Mouse (Mus musculus) neural tube, embryonic 11.5 days (tissue): ENCODE data around the gene Stum. TPM values are rescaled to one million over a fixed set of nuclear protein-coding genes. Genes with fewer than 3 reads are reported as not detected.

Source experiments
- ATAC-seq: fragments of 200-750 bp; cut with Nextera tagmentation; 2 replicates; pipeline ENCODE4 v1.8.0; 2017; ENCODE audit warnings: moderate number of reproducible peaks, mild to moderate bottlenecking, moderate TSS enrichment, moderate library complexity; ENCODE audit not compliant: insufficient read depth, low FRiP score, low TSS enrichment
- DNase-seq: peaks from one replicate; pipeline ENCODE4 v3.0.0-alpha.2; 2015; ENCODE audit warnings: low spot score
- H3K27ac ChIP-seq: fragments of 300-500 bp; sonication (generic); 2 replicates; pipeline ENCODE4 v1.5.1; 2014; ENCODE audit warnings: low read depth, mild to moderate bottlenecking, low read length
- H3K27me3 ChIP-seq: fragments of 300-500 bp; sonication (generic); 2 replicates; pipeline ENCODE4 v1.6.1; 2014; ENCODE audit warnings: mild to moderate bottlenecking, low read length, mixed read lengths; ENCODE audit not compliant: control insufficient read depth, insufficient read depth
- H3K36me3 ChIP-seq: fragments of 300-500 bp; sonication (generic); 2 replicates; pipeline ENCODE4 v1.6.1; 2014; ENCODE audit warnings: mild to moderate bottlenecking, low read length, moderate library complexity, mixed read lengths; ENCODE audit not compliant: control insufficient read depth, insufficient read depth
- H3K4me1 ChIP-seq: fragments of 300-500 bp; sonication (generic); 2 replicates; pipeline ENCODE4 v1.6.1; 2014; ENCODE audit warnings: low read length, mixed read lengths; ENCODE audit not compliant: control insufficient read depth, insufficient read depth
- H3K4me2 ChIP-seq: fragments of 300-500 bp; sonication (generic); 2 replicates; pipeline ENCODE4 v1.6.1; 2014; ENCODE audit warnings: low read depth, mild to moderate bottlenecking, moderate library complexity
- H3K4me3 ChIP-seq: fragments of 300-500 bp; sonication (generic); 2 replicates; pipeline ENCODE4 v1.5.1; 2014; ENCODE audit warnings: low read depth, low read length
- H3K9ac ChIP-seq: fragments of 300-500 bp; sonication (generic); 2 replicates; pipeline ENCODE4 v1.6.1; 2014; ENCODE audit warnings: mild to moderate bottlenecking, low read length
- H3K9me3 ChIP-seq: fragments of 300-500 bp; sonication (generic); 2 replicates; pipeline ENCODE4 v1.6.1; 2016; ENCODE audit warnings: low read length; ENCODE audit not compliant: control insufficient read depth
- WGBS: fragments of 180-500 bp; shearing (Covaris S2); extraction: QIAGEN DNeasy Blood & Tissue Kit; methylation state at CpG from one replicate; pipeline ENCODE4 v1.1.7; 2014; 5-methylcytosine and 5-hydroxymethylcytosine counted together
- polyA plus RNA-seq: library from polyadenylated mRNA; unstranded; fragments of >200 nt; fragmentation: Nextera tagmentation; extraction: Ambion mirVana; gene quantifications from 2 replicates; pipeline ENCODE4 v1.2.1, GENCODE M21; 2014

The Stum gene
- polyA plus RNA-seq, 1 experiment from 2014 or later: 2.5 TPM

- 16% methylated on average over 10 of the region's 10 CpGs for WGBS
- Histone ChIP-seq H3K4me3 (no peak overlapping the region), H3K4me2 (no peak overlapping the region), H3K36me3 (no peaks in the 10 kb centered on the region), H3K9me3 (no peaks in the 10 kb centered on the region), H3K27me3 (peaks cover 24% of the 10 kb centered on the region), H3K4me1 (peaks cover 13% of the 10 kb centered on the region), H3K27ac (no peak overlapping the region), H3K9ac (no peak overlapping the region)
- ATAC-seq (no peak), DNase-seq (no peak)
Measured at GRCm38 (mm10) chr1:180481956-180482355, 1.3 kb downstream of the Stum start.

GRCm38 (mm10) chr1:180481331-180481730, 2.0 kb downstream of the Stum start:
- Histone ChIP-seq H3K27ac (no peak overlapping the region), H3K4me2 (no peak overlapping the region), H3K9me3 (no peaks in the 10 kb centered on the region), H3K4me3 (no peak overlapping the region), H3K4me1 (peaks cover 13% of the 10 kb centered on the region), H3K9ac (no peak overlapping the region), H3K27me3 (peaks cover 24% of the 10 kb centered on the region), H3K36me3 (no peaks in the 10 kb centered on the region)
- 59% methylated on average over 8 of the region's 8 CpGs for WGBS
- ATAC-seq (no peak), DNase-seq (no peak)

- Histone ChIP-seq H3K27me3 (peaks cover 24% of the 10 kb centered on the region), H3K27ac (no peak overlapping the region), H3K9ac (no peak overlapping the region), H3K4me1 (peaks cover 13% of the 10 kb centered on the region), H3K4me2 (no peak overlapping the region), H3K36me3 (no peaks in the 10 kb centered on the region), H3K9me3 (no peaks in the 10 kb centered on the region), H3K4me3 (no peak overlapping the region)
- WGBS: 53% methylated on average over 6 of the region's 6 CpGs
- DNase-seq (no peak), ATAC-seq (no peak)
Measured at GRCm38 (mm10) chr1:180480325-180480724, 3.0 kb downstream of the Stum start.

GRCm38 (mm10) chr1:180473566-180473965, 9.7 kb downstream of the Stum start:
- H3K4me2 ChIP-seq: no peak overlapping the region
- DNase-seq (no peak), ATAC-seq (no peak)
- no peaks in the 10 kb centered on the region for H3K36me3 ChIP-seq
- H3K27ac ChIP-seq: no peak overlapping the region
- H3K4me3 ChIP-seq: no peak overlapping the region
- H3K27me3 ChIP-seq: no peaks in the 10 kb centered on the region
- H3K9me3 ChIP-seq: no peaks in the 10 kb centered on the region
- H3K4me1 ChIP-seq: no peaks in the 10 kb centered on the region
- H3K9ac ChIP-seq: no peak overlapping the region

GRCm38 (mm10) chr1:180468004-180468403, 15.3 kb downstream of the Stum start:
- DNase-seq (no peak), ATAC-seq (no peak)
- no peak overlapping the region for H3K27ac ChIP-seq
- H3K27me3 ChIP-seq: no peaks in the 10 kb centered on the region
- WGBS: 86% methylated on average over 4 of the region's 4 CpGs
- no peaks in the 10 kb centered on the region for H3K9me3 ChIP-seq
- H3K36me3 ChIP-seq: no peaks in the 10 kb centered on the region
- no peaks in the 10 kb centered on the region for H3K4me1 ChIP-seq
- H3K4me3 ChIP-seq: no peak overlapping the region
- no peak overlapping the region for H3K4me2 ChIP-seq
- H3K9ac ChIP-seq: no peak overlapping the region

GRCm38 (mm10) chr1:180465620-180466019, 17.7 kb downstream of the Stum start:
- no peak overlapping the region for H3K4me2 ChIP-seq
- H3K27me3 ChIP-seq: no peaks in the 10 kb centered on the region
- 74% methylated on average over 5 of the region's 5 CpGs for WGBS
- H3K36me3 ChIP-seq: no peaks in the 10 kb centered on the region
- H3K9me3 ChIP-seq: no peaks in the 10 kb centered on the region
- H3K4me1 ChIP-seq: no peaks in the 10 kb centered on the region
- no peak for ATAC-seq
- H3K27ac ChIP-seq: no peak overlapping the region
- H3K9ac ChIP-seq: no peak overlapping the region
- no peak for DNase-seq
- no peak overlapping the region for H3K4me3 ChIP-seq

GRCm38 (mm10) chr1:180464357-180464756, 18.9 kb downstream of the Stum start:
- no peak overlapping the region for H3K4me3 ChIP-seq
- H3K4me1 ChIP-seq: no peaks in the 10 kb centered on the region
- no peaks in the 10 kb centered on the region for H3K27me3 ChIP-seq
- H3K9ac ChIP-seq: no peak overlapping the region
- no peak overlapping the region for H3K27ac ChIP-seq
- no peaks in the 10 kb centered on the region for H3K9me3 ChIP-seq
- 85% methylated on average over 5 of the region's 5 CpGs for WGBS
- ATAC-seq (no peak), DNase-seq (no peak)
- no peak overlapping the region for H3K4me2 ChIP-seq
- no peaks in the 10 kb centered on the region for H3K36me3 ChIP-seq

- Histone ChIP-seq H3K9ac (no peak overlapping the region), H3K4me2 (no peak overlapping the region), H3K9me3 (no peaks in the 10 kb centered on the region), H3K27me3 (no peaks in the 10 kb centered on the region), H3K4me3 (no peak overlapping the region), H3K4me1 (0 out of 2 replicates have a peak, but pooled peaks cover 5% of the 10 kb centered on the region), H3K27ac (no peak overlapping the region), H3K36me3 (no peaks in the 10 kb centered on the region)
- DNase-seq (no peak), ATAC-seq (no peak)
- WGBS: 84% methylated on average over 5 of the region's 5 CpGs
Measured at GRCm38 (mm10) chr1:180462983-180463475, 20.3 kb downstream of the Stum start.

- DNase-seq (no peak), ATAC-seq (no peak)
- Histone ChIP-seq H3K9me3 (no peaks in the 10 kb centered on the region), H3K4me1 (0 out of 2 replicates have a peak, but pooled peaks cover 5% of the 10 kb centered on the region), H3K27ac (no peak overlapping the region), H3K36me3 (no peaks in the 10 kb centered on the region), H3K4me2 (no peak overlapping the region), H3K4me3 (no peak overlapping the region), H3K9ac (no peak overlapping the region), H3K27me3 (no peaks in the 10 kb centered on the region)
- 80% methylated on average over 5 of the region's 5 CpGs for WGBS
Measured at GRCm38 (mm10) chr1:180462396-180462795, 20.9 kb downstream of the Stum start.
